Mouse (Mus musculus) kidney, postnatal 36 days (tissue): ENCODE results near the gene Sirt5.

Source experiments
- DNase-seq, 2 experiments: peaks; one replicate each; pipeline ENCODE4 v3.0.0; 2021 to 2022; ENCODE audit warnings: mixed read lengths in 2 of 2

The Sirt5 gene

GRCm38 (mm10) chr13:43364985-43365824 is at the start of gene Sirt5:
Sirt5 (plus strand) TSS chr13:43365496.
- peak; percentile 90 to 95 for DNase-seq

- no peak for DNase-seq
Measured at GRCm38 (mm10) chr13:43317411-43317810, 47.9 kb upstream of the Sirt5 start.

GRCm38 (mm10) chr13:43319396-43319795 is 45.9 kb upstream of the Sirt5 start:
- DNase-seq = no peak

GRCm38 (mm10) chr13:43321492-43321891 is 43.8 kb upstream of the Sirt5 start:
- DNase-seq = peak in 1 of 2 experiments; percentile 21

- DNase-seq = no peak
Measured at GRCm38 (mm10) chr13:43325427-43325826, 39.9 kb upstream of the Sirt5 start.

- no peak for DNase-seq
Measured at GRCm38 (mm10) chr13:43331721-43332444, 33.4 kb upstream of the Sirt5 start.

GRCm38 (mm10) chr13:43332591-43332990 is 32.7 kb upstream of the Sirt5 start:
- DNase-seq = peak; percentile 13 to 59

GRCm38 (mm10) chr13:43336425-43337221 is 28.7 kb upstream of the Sirt5 start:
- no peak for DNase-seq

- no peak for DNase-seq
Measured at GRCm38 (mm10) chr13:43338001-43338400, 27.3 kb upstream of the Sirt5 start.

GRCm38 (mm10) chr13:43338632-43339031 is 26.7 kb upstream of the Sirt5 start:
- DNase-seq = peak in 1 of 2 experiments; percentile 9

- DNase-seq = no peak
Measured at GRCm38 (mm10) chr13:43346825-43347224, 18.5 kb upstream of the Sirt5 start.

- no peak for DNase-seq
Measured at GRCm38 (mm10) chr13:43349376-43349775, 15.9 kb upstream of the Sirt5 start.

- DNase-seq = peak in 1 of 2 experiments; percentile 17
Measured at GRCm38 (mm10) chr13:43350489-43351169, 14.7 kb upstream of the Sirt5 start.

- no peak for DNase-seq
Measured at GRCm38 (mm10) chr13:43353356-43353755, 11.9 kb upstream of the Sirt5 start.

- no peak for DNase-seq
Measured at GRCm38 (mm10) chr13:43354362-43354761, 10.9 kb upstream of the Sirt5 start.

GRCm38 (mm10) chr13:43356346-43357125 is 8.8 kb upstream of the Sirt5 start:
- no peak for DNase-seq

- DNase-seq = no peak
Measured at GRCm38 (mm10) chr13:43360534-43360933, 4.8 kb upstream of the Sirt5 start.

- peak; percentile 52 to 77 for DNase-seq
Measured at GRCm38 (mm10) chr13:43362353-43362752, 2.9 kb upstream of the Sirt5 start.

- DNase-seq = peak in 1 of 2 experiments; percentile 8
Measured at GRCm38 (mm10) chr13:43365825-43366184, 509 bp downstream of the Sirt5 start.

GRCm38 (mm10) chr13:43370063-43370462 is 4.8 kb downstream of the Sirt5 start:
- DNase-seq = no peak

GRCm38 (mm10) chr13:43372892-43373291 is 7.6 kb downstream of the Sirt5 start:
- DNase-seq = no peak

GRCm38 (mm10) chr13:43374205-43374604 is 8.9 kb downstream of the Sirt5 start:
- no peak for DNase-seq
